Mouse (Mus musculus) E14TG2a.4 (cell line): ENCODE data around the gene Spns2.

Source experiments
- H3K27me3 ChIP-seq: 2 replicates; pipeline ENCODE4 v1.6.1; 2014; ENCODE audit warnings: low read length, control low read depth; ENCODE audit not compliant: insufficient read depth
- H3K36me3 ChIP-seq: 2 replicates; pipeline ENCODE4 v1.6.1; 2014; ENCODE audit warnings: low read length, control low read depth; ENCODE audit not compliant: insufficient read depth
- H3K4me1 ChIP-seq: replicated peaks from 2 replicates; pipeline ENCODE4 v1.6.1; 2014; ENCODE audit warnings: low read depth, low read length, control low read depth
- H3K4me3 ChIP-seq: replicated peaks from 2 replicates; pipeline ENCODE4 v1.5.1; 2014; ENCODE audit warnings: mild to moderate bottlenecking, low read length
- H3K9me3 ChIP-seq: 2 replicates; pipeline ENCODE4 v1.6.1; 2014; ENCODE audit warnings: low read length, control low read depth
- CTCF ChIP-seq: conservative IDR thresholded peaks from 2 replicates; pipeline ENCODE4 v1.5.1; 2014; ENCODE audit warnings: low read length
- NANOG ChIP-seq: IDR thresholded peaks from 2 replicates; pipeline ENCODE4 v1.6.1; 2014; ENCODE audit warnings: borderline replicate concordance, low read length, mixed read lengths
- POU5F1 ChIP-seq: IDR thresholded peaks from 2 replicates; pipeline ENCODE4 v1.6.1; 2014; ENCODE audit warnings: low read length, borderline replicate concordance

The Spns2 gene

GRCm38 (mm10) chr11:72496066-72496465, 6.4 kb upstream of the Spns2 start:
- Histone ChIP-seq H3K9me3 (no peaks in the 10 kb centered on the region), H3K27me3 (peaks cover 27% of the 10 kb centered on the region), H3K4me3 (no peak overlapping the region), H3K4me1 (peaks cover 13% of the 10 kb centered on the region), H3K36me3 (no peaks in the 10 kb centered on the region)
- no peak for TF ChIP-seq POU5F1
- no peak for TF ChIP-seq NANOG
- no peak for TF ChIP-seq CTCF

GRCm38 (mm10) chr11:72494046-72494988, 4.6 kb upstream of the Spns2 start:
- H3K9me3 ChIP-seq = no peaks in the 10 kb centered on the region
- TF ChIP-seq NANOG (no peak), POU5F1 (no peak), CTCF (no peak)
- H3K27me3 ChIP-seq = peaks cover 39% of the 10 kb centered on the region
- H3K4me1 ChIP-seq = peaks cover 18% of the 10 kb centered on the region
- no peak overlapping the region for H3K4me3 ChIP-seq
- no peaks in the 10 kb centered on the region for H3K36me3 ChIP-seq

DNA sequence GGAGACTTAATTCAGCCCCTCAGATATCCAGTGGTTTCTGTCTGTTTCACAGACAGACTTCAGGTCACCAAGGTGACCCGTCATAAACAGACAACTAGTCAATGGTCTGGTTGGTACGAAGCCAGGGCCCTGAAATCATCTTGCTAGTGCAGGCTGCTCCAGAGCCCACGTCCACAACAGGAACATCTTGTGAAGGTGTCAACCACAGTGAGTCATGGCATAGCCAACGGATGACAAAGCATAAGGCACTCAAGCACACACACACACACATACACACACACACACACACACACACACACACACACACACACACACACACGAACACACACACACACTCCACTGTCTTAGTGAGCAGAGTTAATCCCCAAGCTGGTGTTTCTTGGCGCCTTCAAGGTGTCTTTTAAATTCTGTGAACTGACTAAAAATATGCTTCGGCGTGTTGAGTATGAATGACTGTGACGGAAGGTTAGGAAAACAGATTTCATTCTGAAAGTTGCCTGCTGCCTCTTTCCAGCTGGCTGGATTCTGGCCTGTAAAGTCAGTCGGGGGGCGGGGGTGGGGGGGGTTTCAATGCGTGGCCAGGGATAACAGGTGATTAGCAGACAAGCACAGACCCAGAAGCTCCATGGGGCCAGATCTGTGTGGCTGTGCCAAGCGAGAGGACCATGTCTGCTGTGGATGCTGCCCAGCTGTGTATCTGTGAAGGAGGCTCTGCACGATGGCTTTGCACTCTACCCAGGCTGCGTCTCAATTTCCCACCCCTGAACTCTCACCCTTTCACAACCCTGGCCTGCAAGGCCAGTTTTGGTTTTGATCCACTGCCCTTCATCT, 1.6 kb upstream of the Spns2 start:
- TF ChIP-seq CTCF (no peak), NANOG (no peak), POU5F1 (no peak)
- Histone ChIP-seq H3K4me1 (peaks cover 20% of the 10 kb centered on the region), H3K36me3 (no peaks in the 10 kb centered on the region), H3K9me3 (no peaks in the 10 kb centered on the region), H3K27me3 (peaks cover 69% of the 10 kb centered on the region), H3K4me3 (no peak overlapping the region)

GRCm38 (mm10) chr11:72489397-72489796, 307 bp downstream of the Spns2 start:
- H3K9me3 ChIP-seq = no peaks in the 10 kb centered on the region
- H3K36me3 ChIP-seq = no peaks in the 10 kb centered on the region
- TF ChIP-seq CTCF (no peak), POU5F1 (no peak), NANOG (no peak)
- H3K4me3 ChIP-seq = peak overlapping the region; percentile 85
- peaks cover 84% of the 10 kb centered on the region for H3K27me3 ChIP-seq
- peaks cover 32% of the 10 kb centered on the region for H3K4me1 ChIP-seq

DNA sequence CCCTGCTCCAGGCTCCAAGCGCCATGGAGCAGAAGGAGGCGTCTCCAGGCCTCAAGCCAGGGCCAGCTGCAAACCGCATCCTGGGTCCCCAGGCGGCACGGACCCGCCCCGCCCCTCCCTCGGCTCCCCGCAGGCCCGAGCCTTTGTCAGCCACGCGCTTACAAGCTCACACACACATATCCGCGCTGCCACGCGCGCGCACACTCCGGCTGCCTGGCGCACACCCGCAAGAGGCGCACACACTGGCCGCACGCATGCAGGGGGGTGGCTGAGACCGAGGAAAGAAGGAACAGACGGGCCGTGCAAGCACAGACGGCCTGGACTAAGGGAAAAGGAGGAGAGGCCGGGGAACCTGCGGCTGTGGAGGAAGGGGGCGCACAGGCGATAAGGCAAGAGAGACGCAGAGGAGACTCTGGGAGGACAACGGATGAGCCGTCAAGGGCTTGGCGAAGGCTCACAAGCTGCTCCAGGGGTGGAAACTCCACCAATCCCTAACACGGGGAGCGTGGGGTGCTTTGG, 892 bp downstream of the Spns2 start:
- peaks cover 32% of the 10 kb centered on the region for H3K4me1 ChIP-seq
- TF ChIP-seq NANOG (no peak), POU5F1 (no peak), CTCF (no peak)
- H3K36me3 ChIP-seq = no peaks in the 10 kb centered on the region
- H3K4me3 ChIP-seq = peak overlapping the region; percentile 85
- H3K9me3 ChIP-seq = no peaks in the 10 kb centered on the region
- H3K27me3 ChIP-seq = peaks cover 84% of the 10 kb centered on the region

GRCm38 (mm10) chr11:72487739-72488138, 2.0 kb downstream of the Spns2 start:
- H3K9me3 ChIP-seq = no peaks in the 10 kb centered on the region
- no peak for TF ChIP-seq POU5F1
- TF ChIP-seq NANOG = no peak
- no peak for TF ChIP-seq CTCF
- H3K36me3 ChIP-seq = no peaks in the 10 kb centered on the region
- H3K4me3 ChIP-seq = peak overlapping the region; percentile 85; the same call in 1 of the 2 replicates
- H3K27me3 ChIP-seq = peaks cover 74% of the 10 kb centered on the region
- peaks cover 32% of the 10 kb centered on the region for H3K4me1 ChIP-seq

- Histone ChIP-seq H3K9me3 (no peaks in the 10 kb centered on the region), H3K27me3 (peaks cover 68% of the 10 kb centered on the region), H3K36me3 (no peaks in the 10 kb centered on the region), H3K4me3 (no peak overlapping the region), H3K4me1 (peaks cover 32% of the 10 kb centered on the region)
- no peak for TF ChIP-seq POU5F1
- TF ChIP-seq NANOG = no peak
- no peak for TF ChIP-seq CTCF
Measured at GRCm38 (mm10) chr11:72487171-72487570, 2.5 kb downstream of the Spns2 start.

- Histone ChIP-seq H3K36me3 (no peaks in the 10 kb centered on the region), H3K27me3 (peaks cover 56% of the 10 kb centered on the region), H3K4me3 (no peak overlapping the region), H3K9me3 (no peaks in the 10 kb centered on the region), H3K4me1 (peaks cover 33% of the 10 kb centered on the region)
- no peak for TF ChIP-seq CTCF
- TF ChIP-seq POU5F1 = no peak
- no peak for TF ChIP-seq NANOG
Measured at GRCm38 (mm10) chr11:72485960-72486359, 3.7 kb downstream of the Spns2 start.
